Mouse (Mus musculus) spleen, adult 2 months (tissue): ENCODE data around the gene Acer1. TPM values are rescaled to one million over a fixed set of nuclear protein-coding genes. Genes with fewer than 3 reads are reported as not detected.
A peak's percentile ranks its signal among the peaks of the same experiment; 100 is the strongest.

Experiments used
- DNase-seq, 2 experiments: peaks; one replicate each; pipeline versions ENCODE4 v3.0.0 to v3.0.0-alpha.2; 2012 to 2021; ENCODE audit warnings: low spot score in 2 of 2, low read depth in 1 of 2
- H3K27ac ChIP-seq: fragments of 200-500 bp; 2 replicates; pipeline ENCODE4 v1.5.1; 2012; ENCODE audit warnings: low read length, inconsistent platforms; ENCODE audit not compliant: insufficient read depth
- H3K27me3 ChIP-seq: fragments of 200-500 bp; 2 replicates; pipeline ENCODE4 v1.6.1; 2012; ENCODE audit warnings: mild to moderate bottlenecking, moderate library complexity, low read length, inconsistent platforms; ENCODE audit not compliant: control insufficient read depth, insufficient read depth
- H3K36me3 ChIP-seq: fragments of 200-500 bp; 2 replicates; pipeline ENCODE4 v1.6.1; 2012; ENCODE audit warnings: mild to moderate bottlenecking, low read length, inconsistent platforms; ENCODE audit not compliant: control insufficient read depth, insufficient read depth
- H3K4me1 ChIP-seq: fragments of 200-500 bp; 2 replicates; pipeline ENCODE4 v1.6.1; 2011; ENCODE audit warnings: inconsistent platforms; ENCODE audit not compliant: control insufficient read depth, insufficient read depth, insufficient read length
- H3K4me3 ChIP-seq: fragments of 200-500 bp; 2 replicates; pipeline ENCODE4 v1.5.1; 2011; ENCODE audit warnings: mild to moderate bottlenecking, inconsistent platforms; ENCODE audit not compliant: insufficient read depth, insufficient read length; ENCODE audit errors: extremely low read depth
- CTCF ChIP-seq: fragments of 200-500 bp; IDR thresholded peaks from 2 replicates; pipeline ENCODE4 v1.5.1; 2011; ENCODE audit warnings: mild to moderate bottlenecking, inconsistent platforms; ENCODE audit not compliant: insufficient read depth, insufficient read length, insufficient replicate concordance; ENCODE audit errors: extremely low read depth
- POLR2A ChIP-seq: fragments of 200-500 bp; IDR thresholded peaks from 2 replicates; pipeline ENCODE4 v1.6.1; 2011; ENCODE audit warnings: low read depth, low read length, inconsistent platforms
- WGBS: fragments of 180-500 bp; shearing (Covaris S2); methylation state at CpG from one replicate; pipeline ENCODE4 v1.1.7; 2018; 5-methylcytosine and 5-hydroxymethylcytosine counted together
- polyA plus RNA-seq: library from polyadenylated mRNA; depleted of rRNA; stranded (reverse); fragments of >200 nt; gene quantifications from 2 replicates; pipeline ENCODE4 v1.2.3, GENCODE M21; 2012; rRNA removed

The Acer1 gene
- polyA plus RNA-seq, result not detected in 2 replicates

- no peaks in the 10 kb centered on the region for H3K4me1 ChIP-seq
- 87% methylated on average over 5 of the region's 5 CpGs for WGBS
- H3K36me3 ChIP-seq, result no peaks in the 10 kb centered on the region
- no peak within 1 kb of the TSS for H3K4me3 ChIP-seq
- H3K27me3 ChIP-seq, result no peaks in the 10 kb centered on the region
- no peak within 1 kb of the TSS for H3K27ac ChIP-seq
- DNase-seq, result no peak
- no peak for TF ChIP-seq CTCF
Measured at GRCm38 (mm10) chr17:56982013-56982412, at the start of gene Acer1. TSS of gene Acer1 (minus strand) at chr17:56982126.

DNA sequence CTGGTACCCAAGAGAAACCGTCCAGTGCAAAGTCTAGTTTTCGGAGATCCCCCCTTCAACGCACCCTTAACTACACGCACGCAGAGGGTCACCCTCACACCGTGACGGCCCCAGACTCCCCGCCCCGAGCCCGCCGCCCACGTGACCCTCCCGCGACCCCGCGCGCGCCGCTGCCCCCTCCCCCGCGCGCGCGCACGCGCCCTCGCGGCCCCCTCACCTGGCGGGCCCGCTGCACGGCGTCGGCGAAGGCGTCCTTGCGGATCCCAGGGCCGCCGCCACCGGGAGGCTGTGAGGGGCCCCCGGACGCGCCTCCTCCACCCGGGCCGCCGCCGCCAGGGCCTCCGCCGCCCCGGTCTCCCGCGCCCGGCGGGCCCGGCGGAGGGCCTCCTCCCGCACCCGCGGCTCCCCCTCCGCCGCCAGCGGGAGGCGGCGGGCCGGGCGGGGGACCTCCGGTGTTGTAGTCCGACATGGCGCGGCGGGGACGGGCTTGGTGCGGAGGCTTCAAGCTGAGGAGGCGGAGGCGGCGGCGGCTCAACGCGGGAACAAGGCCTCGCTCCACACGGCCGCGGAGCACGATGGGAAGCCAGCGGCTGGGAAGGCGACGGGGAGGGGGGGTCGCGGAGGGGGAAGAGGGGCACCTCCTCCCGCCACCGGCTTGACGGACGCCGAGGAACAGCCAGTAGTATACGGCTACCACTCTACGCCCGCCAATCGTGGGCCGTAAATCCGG is 49.2 kb upstream of the Acer1 start, which contains the start of gene Khsrp:
Khsrp (minus strand) TSS at position 592 of the 730 bp plus-strand sequence.
- no peak for TF ChIP-seq CTCF
- TF ChIP-seq POLR2A, result peak; percentile 31; the same call in 1 of the 2 replicates
- Histone ChIP-seq H3K36me3 (peaks cover 18% of the 10 kb centered on the region), H3K4me1 (peaks cover 11% of the 10 kb centered on the region), H3K4me3 (peak within 1 kb of the TSS; percentile 89), H3K27ac (peak within 1 kb of the TSS; percentile 86), H3K27me3 (no peaks in the 10 kb centered on the region)
- under 1% methylated on average over 93 of the region's 99 CpGs for WGBS
- peak in 1 of 2 experiments; percentile 36 for DNase-seq

DNA sequence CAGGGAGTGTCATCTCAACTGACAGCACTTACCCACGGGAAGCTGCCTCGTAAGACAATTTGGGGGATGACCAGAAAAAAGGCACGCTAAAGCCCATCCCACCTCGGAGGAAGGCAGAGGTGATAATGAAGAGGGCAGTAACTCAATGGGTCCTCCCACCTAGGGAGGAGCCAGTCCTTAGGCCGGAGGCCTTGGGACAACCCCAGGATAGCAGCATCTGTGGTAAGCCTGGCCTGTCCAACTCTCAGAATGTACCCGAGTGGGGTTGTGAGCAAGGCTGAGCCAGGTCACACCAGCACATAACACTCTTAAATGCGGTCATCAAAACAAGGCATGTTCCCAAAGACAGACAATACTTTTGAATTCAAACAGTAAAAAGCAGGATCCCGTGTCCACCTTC is 47.8 kb upstream of the Acer1 start:
- TF ChIP-seq CTCF (no peak), POLR2A (no peak)
- DNase-seq, result no peak
- Histone ChIP-seq H3K36me3 (peaks cover 31% of the 10 kb centered on the region), H3K27ac (no peak overlapping the region), H3K4me1 (peaks cover 8% of the 10 kb centered on the region), H3K4me3 (no peak overlapping the region), H3K27me3 (no peaks in the 10 kb centered on the region)
- 26% methylated on average over 8 of the region's 8 CpGs for WGBS

GRCm38 (mm10) chr17:57027471-57027870 is 45.5 kb upstream of the Acer1 start:
- H3K27ac ChIP-seq, result no peak overlapping the region
- WGBS, result 88% methylated on average over 4 of the region's 4 CpGs
- H3K27me3 ChIP-seq, result no peaks in the 10 kb centered on the region
- no peak overlapping the region for H3K4me3 ChIP-seq
- TF ChIP-seq POLR2A, result no peak
- no peak for TF ChIP-seq CTCF
- H3K4me1 ChIP-seq, result peaks cover 7% of the 10 kb centered on the region
- no peak for DNase-seq
- H3K36me3 ChIP-seq, result peaks cover 52% of the 10 kb centered on the region

GRCm38 (mm10) chr17:57020960-57021359 is 39.0 kb upstream of the Acer1 start:
- Histone ChIP-seq H3K4me3 (no peak overlapping the region), H3K27ac (no peak overlapping the region), H3K36me3 (peaks cover 47% of the 10 kb centered on the region), H3K27me3 (no peaks in the 10 kb centered on the region), H3K4me1 (no peaks in the 10 kb centered on the region; the same call in 1 of the 2 replicates)
- TF ChIP-seq POLR2A, result no peak
- no peak for TF ChIP-seq CTCF
- DNase-seq, result no peak
- 80% methylated on average over 5 of the region's 5 CpGs for WGBS

DNA sequence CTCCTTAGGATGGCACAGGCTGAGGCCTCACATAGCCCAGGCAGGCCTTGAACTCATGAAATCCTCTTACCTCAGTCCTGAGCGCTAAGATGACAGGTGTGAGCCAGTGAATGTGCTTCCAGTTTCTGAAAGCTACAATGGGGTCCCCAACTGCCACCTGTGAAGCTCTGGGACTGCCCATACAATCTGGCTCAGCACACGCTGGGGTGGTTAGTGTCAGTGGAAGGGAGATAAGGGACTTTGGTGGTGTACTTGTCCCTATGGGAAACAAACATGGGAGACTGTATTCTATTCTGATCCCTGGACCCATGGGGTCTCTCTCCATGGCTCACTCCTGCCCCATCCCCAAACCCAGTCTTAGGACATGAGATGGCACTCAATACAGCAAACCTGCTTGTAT is 37.8 kb upstream of the Acer1 start:
- H3K36me3 ChIP-seq, result peaks cover 35% of the 10 kb centered on the region
- 86% methylated on average over 2 of the region's 2 CpGs for WGBS
- no peaks in the 10 kb centered on the region for H3K27me3 ChIP-seq
- no peaks in the 10 kb centered on the region; the same call in 1 of the 2 replicates for H3K4me1 ChIP-seq
- TF ChIP-seq CTCF, result no peak
- no peak overlapping the region for H3K27ac ChIP-seq
- no peak overlapping the region for H3K4me3 ChIP-seq
- no peak for DNase-seq

GRCm38 (mm10) chr17:57012245-57012795 is 30.4 kb upstream of the Acer1 start:
- Histone ChIP-seq H3K4me3 (peak overlapping the region; percentile 71; the same call in 1 of the 2 replicates), H3K36me3 (peaks cover 3% of the 10 kb centered on the region), H3K27ac (no peak overlapping the region), H3K27me3 (no peaks in the 10 kb centered on the region), H3K4me1 (peaks cover 4% of the 10 kb centered on the region; the same call in 1 of the 2 replicates)
- TF ChIP-seq POLR2A, result no peak
- TF ChIP-seq CTCF, result no peak
- 85% methylated on average over 13 of the region's 13 CpGs for WGBS
- no peak for DNase-seq
